Mouse (Mus musculus) heart, adult 2 months (tissue): ENCODE measurements around the gene Abhd6.
"Not testable (repeated sequence)": the region's sequence is repeated elsewhere in the genome, so short reads cannot be mapped to it uniquely, and the experiment has no call there.

Source experiments
- EP300 ChIP-seq: fragments of 200-500 bp; IDR thresholded peaks from 2 replicates; pipeline ENCODE4 v1.6.1; 2011; ENCODE audit warnings: low read depth, low read length, control low read depth; ENCODE audit not compliant: insufficient read depth
- POLR2A ChIP-seq: fragments of 200-500 bp; IDR thresholded peaks from 2 replicates; pipeline ENCODE4 v1.6.1; 2011; ENCODE audit warnings: mild to moderate bottlenecking, low read depth, low read length, control low read depth; ENCODE audit not compliant: insufficient read depth

GRCm38 (mm10) chr14:8006061-8006460 lies 3.4 kb downstream of the Abhd6 start:
- not testable (repeated sequence) for TF ChIP-seq POLR2A, EP300
